Mouse (Mus musculus): ENCODE results near the gene Fam53b. TPM values are rescaled to one million over a fixed set of nuclear protein-coding genes. Genes with fewer than 3 reads are reported as not detected.

Gene Fam53b
- polyA plus RNA-seq, 1 experiment, result 51.4 TPM

GRCm38 (mm10) chr7:132843152-132843551, 29.5 kb upstream of the Fam53b start:
- WGBS, result 41% methylated on average over 3 of the region's 3 CpGs
- TF ChIP-seq CTCF (IDR thresholded peaks at IDR 0.05; ENCODE audit: control insufficient read depth, insufficient read depth, low read length) (no peak), POLR2A (IDR thresholded peaks at IDR 0.05; ENCODE audit: borderline replicate concordance, control insufficient read depth, low read depth, low read length) (no peak)

DNA sequence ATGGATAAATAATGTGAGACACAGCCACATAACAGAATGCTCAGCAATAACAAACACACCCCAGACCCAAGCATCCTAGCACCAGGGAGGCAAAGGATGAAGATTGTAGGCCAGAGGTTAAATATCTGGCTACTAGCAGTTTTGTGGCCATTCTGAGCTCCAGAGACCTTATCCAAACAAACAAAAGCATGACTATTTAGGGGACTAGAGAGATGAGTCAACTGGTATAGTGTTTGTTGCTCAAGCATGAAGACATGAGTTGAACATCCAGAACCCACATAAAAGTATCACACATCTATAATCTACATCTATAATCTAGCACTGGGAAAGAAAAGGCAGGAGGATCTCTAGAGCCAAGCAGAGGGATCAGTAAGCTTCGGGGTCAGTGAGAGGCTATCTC, 28.8 kb upstream of the Fam53b start:
- Histone ChIP-seq H3K4me3 (replicated peaks; ENCODE audit: control insufficient read depth, low read depth, low read length) (no peak overlapping the region), H3K4me1 (ENCODE audit: control insufficient read depth, insufficient read depth, low read length) (no peaks in the 10 kb centered on the region), H3K27ac (ENCODE audit: control insufficient read depth, insufficient read depth, low read depth, low read length, poor library complexity) (no peak overlapping the region)
- WGBS, result 94% methylated on average over 1 of the region's 1 CpGs
- TF ChIP-seq POLR2A (IDR thresholded peaks at IDR 0.05; ENCODE audit: borderline replicate concordance, control insufficient read depth, low read depth, low read length) (no peak), CTCF (IDR thresholded peaks at IDR 0.05; ENCODE audit: control insufficient read depth, insufficient read depth, low read length) (no peak)

More at GRCm38 (mm10) chr7:132843152-132843551, 29.5 kb upstream of the Fam53b start:
- Histone ChIP-seq H3K27ac (ENCODE audit: control insufficient read depth, insufficient read depth, low read depth, low read length, poor library complexity) (no peak overlapping the region), H3K4me3 (replicated peaks; ENCODE audit: control insufficient read depth, low read depth, low read length) (no peak overlapping the region), H3K4me1 (ENCODE audit: control insufficient read depth, insufficient read depth, low read length) (no peaks in the 10 kb centered on the region)

GRCm38 (mm10) chr7:132841287-132841686, 27.6 kb upstream of the Fam53b start:
- WGBS, result 79% methylated on average over 5 of the region's 5 CpGs
- TF ChIP-seq POLR2A (IDR thresholded peaks at IDR 0.05; ENCODE audit: borderline replicate concordance, control insufficient read depth, low read depth, low read length) (no peak), CTCF (IDR thresholded peaks at IDR 0.05; ENCODE audit: control insufficient read depth, insufficient read depth, low read length) (no peak)
- Histone ChIP-seq H3K27ac (ENCODE audit: control insufficient read depth, insufficient read depth, low read depth, low read length, poor library complexity) (no peak overlapping the region), H3K4me3 (replicated peaks; ENCODE audit: control insufficient read depth, low read depth, low read length) (no peak overlapping the region), H3K4me1 (ENCODE audit: control insufficient read depth, insufficient read depth, low read length) (no peaks in the 10 kb centered on the region)

DNA sequence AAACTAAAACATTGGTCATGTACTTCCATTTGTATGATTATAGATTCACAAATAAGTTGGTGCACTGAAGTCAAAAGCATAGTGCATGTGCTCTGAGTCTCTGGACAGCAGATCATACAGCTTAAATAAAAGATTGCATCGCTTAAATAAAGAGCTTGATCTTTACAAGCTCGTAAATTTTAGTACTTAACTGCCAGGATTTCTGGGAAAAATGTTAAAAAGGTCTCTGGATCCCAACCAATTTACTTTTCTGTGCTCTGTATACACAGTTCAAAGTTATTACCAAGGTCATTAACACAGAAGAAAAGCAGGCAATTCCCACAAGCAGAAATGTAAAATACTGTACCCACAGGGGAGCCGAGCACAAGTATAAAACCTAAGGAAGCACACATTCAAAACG, 17.3 kb upstream of the Fam53b start:
- no peak overlapping the region for H3K27ac ChIP-seq (ENCODE audit: control insufficient read depth, insufficient read depth, low read depth, low read length, poor library complexity)
- WGBS, result 86% methylated on average over 4 of the region's 4 CpGs
- no peak overlapping the region for H3K4me3 ChIP-seq (replicated peaks; ENCODE audit: control insufficient read depth, low read depth, low read length)
- TF ChIP-seq CTCF (IDR thresholded peaks at IDR 0.05; ENCODE audit: control insufficient read depth, insufficient read depth, low read length) (no peak), POLR2A (IDR thresholded peaks at IDR 0.05; ENCODE audit: borderline replicate concordance, control insufficient read depth, low read depth, low read length) (no peak)
- H3K4me1 ChIP-seq (ENCODE audit: control insufficient read depth, insufficient read depth, low read length), result no peaks in the 10 kb centered on the region; the same call in 1 of the 2 replicates

- 7% methylated on average over 1 of the region's 1 CpGs for WGBS
- TF ChIP-seq CTCF (IDR thresholded peaks at IDR 0.05; ENCODE audit: control insufficient read depth, insufficient read depth, low read length) (no peak), POLR2A (IDR thresholded peaks at IDR 0.05; ENCODE audit: borderline replicate concordance, control insufficient read depth, low read depth, low read length) (no peak)
- Histone ChIP-seq H3K4me1 (ENCODE audit: control insufficient read depth, insufficient read depth, low read length) (no peaks in the 10 kb centered on the region), H3K4me3 (replicated peaks; ENCODE audit: control insufficient read depth, low read depth, low read length) (no peak overlapping the region), H3K27ac (ENCODE audit: control insufficient read depth, insufficient read depth, low read depth, low read length, poor library complexity) (no peak overlapping the region)
Measured at GRCm38 (mm10) chr7:132824346-132825022, 10.8 kb upstream of the Fam53b start.

- H3K4me3 ChIP-seq (replicated peaks; ENCODE audit: control insufficient read depth, low read depth, low read length), result no peak overlapping the region
- H3K4me1 ChIP-seq (ENCODE audit: control insufficient read depth, insufficient read depth, low read length), result no peaks in the 10 kb centered on the region
- no peak overlapping the region for H3K27ac ChIP-seq (ENCODE audit: control insufficient read depth, insufficient read depth, low read depth, low read length, poor library complexity)
- no peak for TF ChIP-seq CTCF (IDR thresholded peaks at IDR 0.05; ENCODE audit: control insufficient read depth, insufficient read depth, low read length)
- no peak for TF ChIP-seq POLR2A (IDR thresholded peaks at IDR 0.05; ENCODE audit: borderline replicate concordance, control insufficient read depth, low read depth, low read length)
Measured at GRCm38 (mm10) chr7:132823832-132824231, 10.1 kb upstream of the Fam53b start.

- TF ChIP-seq POLR2A (IDR thresholded peaks at IDR 0.05; ENCODE audit: borderline replicate concordance, control insufficient read depth, low read depth, low read length) (no peak), CTCF (IDR thresholded peaks at IDR 0.05; ENCODE audit: control insufficient read depth, insufficient read depth, low read length) (no peak)
- Histone ChIP-seq H3K4me3 (replicated peaks; ENCODE audit: control insufficient read depth, low read depth, low read length) (no peak overlapping the region), H3K4me1 (ENCODE audit: control insufficient read depth, insufficient read depth, low read length) (no peaks in the 10 kb centered on the region), H3K27ac (ENCODE audit: control insufficient read depth, insufficient read depth, low read depth, low read length, poor library complexity) (no peak overlapping the region)
- 81% methylated on average over 3 of the region's 3 CpGs for WGBS
Measured at GRCm38 (mm10) chr7:132820692-132821091, 7.0 kb upstream of the Fam53b start.

- Histone ChIP-seq H3K27ac (ENCODE audit: control insufficient read depth, insufficient read depth, low read depth, low read length, poor library complexity) (no peak overlapping the region), H3K4me3 (replicated peaks; ENCODE audit: control insufficient read depth, low read depth, low read length) (no peak overlapping the region), H3K4me1 (ENCODE audit: control insufficient read depth, insufficient read depth, low read length) (no peaks in the 10 kb centered on the region)
- WGBS, result 89% methylated on average over 6 of the region's 6 CpGs
- TF ChIP-seq CTCF (IDR thresholded peaks at IDR 0.05; ENCODE audit: control insufficient read depth, insufficient read depth, low read length), result no peak
- TF ChIP-seq POLR2A (IDR thresholded peaks at IDR 0.05; ENCODE audit: borderline replicate concordance, control insufficient read depth, low read depth, low read length), result no peak
Measured at GRCm38 (mm10) chr7:132817056-132817455, 3.4 kb upstream of the Fam53b start.

GRCm38 (mm10) chr7:132816528-132816927, 2.8 kb upstream of the Fam53b start:
- TF ChIP-seq POLR2A (IDR thresholded peaks at IDR 0.05; ENCODE audit: borderline replicate concordance, control insufficient read depth, low read depth, low read length) (no peak), CTCF (IDR thresholded peaks at IDR 0.05; ENCODE audit: control insufficient read depth, insufficient read depth, low read length) (no peak)
- H3K4me1 ChIP-seq (ENCODE audit: control insufficient read depth, insufficient read depth, low read length), result no peaks in the 10 kb centered on the region
- H3K27ac ChIP-seq (ENCODE audit: control insufficient read depth, insufficient read depth, low read depth, low read length, poor library complexity), result no peak overlapping the region
- 79% methylated on average over 2 of the region's 2 CpGs for WGBS
- H3K4me3 ChIP-seq (replicated peaks; ENCODE audit: control insufficient read depth, low read depth, low read length), result no peak overlapping the region
